In the genomic region with DNA sequence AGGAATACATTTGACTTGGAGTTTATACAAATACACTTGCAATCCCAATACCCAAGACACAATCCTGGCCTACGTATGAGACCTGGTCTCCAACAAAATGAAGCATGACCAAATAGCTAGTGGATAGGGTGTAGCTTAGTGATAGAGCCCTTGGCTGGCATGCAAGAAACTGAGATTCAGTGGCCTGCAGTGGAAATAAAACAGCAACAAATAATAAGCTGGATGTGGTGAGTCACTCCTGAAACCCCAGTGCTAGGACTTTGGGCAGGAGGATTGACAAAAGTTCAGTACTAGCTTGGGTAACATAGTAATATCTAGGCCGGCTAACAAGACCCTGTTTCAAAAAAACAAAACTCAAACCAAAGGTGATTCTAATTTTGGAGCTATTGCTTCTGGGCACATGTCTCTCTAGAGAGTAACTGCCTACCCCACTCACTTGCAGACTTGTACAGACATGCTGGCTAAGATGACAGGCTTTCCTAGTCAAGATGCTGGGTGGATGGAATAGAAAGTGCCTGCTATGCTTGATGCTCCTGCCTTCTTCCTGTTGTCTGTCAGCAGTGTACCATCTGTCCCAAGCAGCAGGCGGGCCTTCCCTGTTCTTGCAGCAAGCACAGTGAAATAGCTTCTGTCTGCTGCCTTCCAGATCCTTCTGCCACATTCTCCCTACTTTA, we compare ENCODE assay signal across 8 mouse cellular contexts. TPM values are rescaled to one million over a fixed set of nuclear protein-coding genes. Genes with fewer than 3 reads are reported as not detected.
DNase-seq lines count a peak whose midpoint lies in the region; ATAC-seq and TF ChIP-seq lines count a peak whose summit lies in the region.

No protein-coding gene starts in this region.

- no peak for DNase-seq in forebrain, embryonic 11.5 days (ENCODE audit: low spot score)
- DNase-seq in cerebellum, postnatal 25 days: peak; percentile 88 to 91
- peak; percentile 83 to 91 for DNase-seq in layer of hippocampus, adult 2 months (ENCODE audit: low spot score in 2 of 2)
- DNase-seq in right cerebral cortex, adult 18-20 months: peak; percentile 84
- no peak for DNase-seq in liver, embryonic 11.5 days (ENCODE audit: low spot score)
- no peak for DNase-seq in natural killer cell, adult 2 months (ENCODE audit: low spot score in 2 of 2)
- DNase-seq in embryo, embryonic 11 days: no peak

- no peaks in the 10 kb centered on the region for H3K9me3 ChIP-seq in forebrain, embryonic 13.5 days (replicated peaks)
- no peaks in the 10 kb centered on the region for H3K9me3 ChIP-seq in forebrain, embryonic 11.5 days (ENCODE audit: control insufficient read depth, low read length)
- H3K9me3 ChIP-seq in liver, embryonic 11.5 days (ENCODE audit: control insufficient read depth, low read length): no peaks in the 10 kb centered on the region

- 85% methylated on average over 3 of the region's 3 CpGs for WGBS in forebrain, embryonic 13.5 days
- 81% methylated on average over 3 of the region's 3 CpGs for WGBS in forebrain, embryonic 11.5 days
- WGBS in liver, embryonic 11.5 days: 85% methylated on average over 3 of the region's 3 CpGs

- H3K27me3 ChIP-seq in forebrain, embryonic 13.5 days: no peaks in the 10 kb centered on the region
- no peaks in the 10 kb centered on the region for H3K27me3 ChIP-seq in forebrain, embryonic 11.5 days (ENCODE audit: control insufficient read depth, insufficient read depth, low read length)
- no peaks in the 10 kb centered on the region for H3K27me3 ChIP-seq in liver, embryonic 11.5 days (replicated peaks; ENCODE audit: control insufficient read depth, insufficient read depth, low read length)

- peaks cover 52% of the 10 kb centered on the region for H3K36me3 ChIP-seq in forebrain, embryonic 13.5 days (ENCODE audit: poor library complexity, severe bottlenecking)
- H3K36me3 ChIP-seq in forebrain, embryonic 11.5 days (ENCODE audit: control insufficient read depth, insufficient read depth, low read length): peaks cover 2% of the 10 kb centered on the region; the same call in 1 of the 2 replicates
- peaks cover 7% of the 10 kb centered on the region for H3K36me3 ChIP-seq in liver, embryonic 11.5 days (ENCODE audit: control insufficient read depth, insufficient read depth, low read length)

- H3K4me3 ChIP-seq in forebrain, embryonic 13.5 days: no peak overlapping the region
- no peak overlapping the region for H3K4me3 ChIP-seq in forebrain, embryonic 11.5 days (ENCODE audit: low read depth, low read length)
- H3K4me3 ChIP-seq in layer of hippocampus, adult 2 months: no peak overlapping the region
- no peak overlapping the region for H3K4me3 ChIP-seq in liver, embryonic 11.5 days (ENCODE audit: low read depth, low read length)

- H3K4me1 ChIP-seq in forebrain, embryonic 13.5 days: peaks cover 2% of the 10 kb centered on the region; the same call in 1 of the 2 replicates
- no peaks in the 10 kb centered on the region for H3K4me1 ChIP-seq in forebrain, embryonic 11.5 days (replicated peaks; ENCODE audit: control insufficient read depth, insufficient read depth, low read length)
- H3K4me1 ChIP-seq in liver, embryonic 11.5 days (replicated peaks; ENCODE audit: control insufficient read depth, insufficient read depth, low read length): no peaks in the 10 kb centered on the region

- H3K4me2 ChIP-seq in forebrain, embryonic 13.5 days: no peak overlapping the region
- no peak overlapping the region for H3K4me2 ChIP-seq in forebrain, embryonic 11.5 days (ENCODE audit: low read depth, low read length, severe bottlenecking)
- H3K4me2 ChIP-seq in liver, embryonic 11.5 days: no peak overlapping the region

- peak; percentile 45; the same call in 1 of the 2 replicates for ATAC-seq in forebrain, embryonic 13.5 days
- ATAC-seq in forebrain, embryonic 11.5 days (replicated peaks; ENCODE audit: low FRiP score): no peak
- ATAC-seq in liver, embryonic 11.5 days (replicated peaks; ENCODE audit: low FRiP score): no peak

- no peak overlapping the region for H3K9ac ChIP-seq in forebrain, embryonic 13.5 days
- H3K9ac ChIP-seq in forebrain, embryonic 11.5 days (ENCODE audit: low read length): no peak overlapping the region
- H3K9ac ChIP-seq in liver, embryonic 11.5 days (ENCODE audit: low read depth, low read length): no peak overlapping the region

- peak overlapping the region; percentile 67 for H3K27ac ChIP-seq in forebrain, embryonic 13.5 days
- H3K27ac ChIP-seq in forebrain, embryonic 11.5 days (ENCODE audit: low read depth, low read length): no peak overlapping the region
- H3K27ac ChIP-seq in layer of hippocampus, adult 2 months: peak overlapping the region; percentile 90
- H3K27ac ChIP-seq in liver, embryonic 11.5 days (ENCODE audit: low read depth, low read length): no peak overlapping the region

- TF ChIP-seq CTCF in layer of hippocampus, adult 2 months (conservative IDR thresholded peaks at IDR 0.05): no peak

RNA-seq across cellular contexts. Expression of a gene that starts 37.1 kb away (rescaled TPM):
- polyA plus RNA-seq in forebrain, embryonic 13.5 days (2015; fragmentation: Nextera tagmentation; extraction: Ambion mirVana): 130 and 133 TPM in 2 replicates
- polyA plus RNA-seq in forebrain, embryonic 11.5 days (2014; fragmentation: Nextera tagmentation; extraction: Ambion mirVana): 87.7 and 92.9 TPM in 2 replicates
- total RNA-seq in layer of hippocampus, adult 2 months (2021): 100 to 1,000 TPM; 106 to 116 TPM
- polyA plus RNA-seq in liver, embryonic 11.5 days (2014; fragmentation: Nextera tagmentation; extraction: Ambion mirVana): 33.8 and 42.9 TPM in 2 replicates

RNA-seq across cellular contexts. Expression of a gene that starts 53.4 kb away (rescaled TPM):
- polyA plus RNA-seq in forebrain, embryonic 13.5 days (2015; fragmentation: Nextera tagmentation; extraction: Ambion mirVana): 686 and 711 TPM in 2 replicates
- polyA plus RNA-seq in forebrain, embryonic 11.5 days (2014; fragmentation: Nextera tagmentation; extraction: Ambion mirVana): 630 and 681 TPM in 2 replicates
- 100 to 1,000 TPM; 346 to 390 TPM for total RNA-seq in layer of hippocampus, adult 2 months (2021)
- polyA plus RNA-seq in liver, embryonic 11.5 days (2014; fragmentation: Nextera tagmentation; extraction: Ambion mirVana): 485 and 514 TPM in 2 replicates

Comparison
In these comparisons a context has a peak if more than half of its experiments do, and no peak if none do; other contexts are left out.
1. H3K27ac ChIP-seq: peak in forebrain, embryonic 13.5 days (single experiment) and layer of hippocampus, adult 2 months (single experiment); none in forebrain, embryonic 11.5 days (single experiment) and liver, embryonic 11.5 days (single experiment).
2. DNase-seq: peak in cerebellum, postnatal 25 days (2 of 2), layer of hippocampus, adult 2 months (2 of 2) and right cerebral cortex, adult 18-20 months (single experiment); none in forebrain, embryonic 11.5 days (single experiment), liver, embryonic 11.5 days (single experiment), natural killer cell, adult 2 months (0 of 2) and embryo, embryonic 11 days (single experiment).